Mouse (Mus musculus): ENCODE measurements at regions not wholly inside any gene's neighbourhood (a gene's known extent, or its start where the extent isn't known, plus 50 kb on each side); places are given as distances from the start of the nearest gene placed in this dataset.

DNA sequence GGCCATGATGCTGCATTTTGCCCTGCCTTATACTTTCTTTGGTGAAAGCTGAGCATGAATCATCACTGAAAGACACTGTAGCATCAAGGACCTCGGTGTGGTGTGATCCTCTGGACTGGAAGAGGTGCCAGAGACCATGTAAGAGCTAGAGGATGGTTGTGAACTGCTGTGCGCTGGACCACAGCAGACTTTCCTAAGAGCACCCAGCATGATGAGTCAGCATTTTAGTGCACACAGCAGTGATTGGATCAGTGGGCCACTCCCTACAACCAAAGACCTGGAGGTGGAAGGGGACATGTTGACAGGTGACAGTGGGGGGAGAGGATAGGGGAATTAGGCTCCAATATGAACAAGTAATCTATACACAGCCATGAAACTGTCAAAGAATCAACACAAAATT, 49.8 kb upstream of the Atxn1 start:
- TF ChIP-seq POLR2A (IDR thresholded peaks at IDR 0.05; ENCODE audit: extremely low read depth, insufficient read depth, low read length), result no peak
- no peak for TF ChIP-seq CTCF (IDR thresholded peaks at IDR 0.05; ENCODE audit: extremely low read depth, insufficient read depth, low read length)

Measured in cortical plate, adult 2 months (tissue).